Mouse (Mus musculus): ENCODE measurements around the gene Pagr1b. TPM values are rescaled to one million over a fixed set of nuclear protein-coding genes. Genes with fewer than 3 reads are reported as not detected.

The Pagr1b gene
- polyA plus RNA-seq, 1 experiment from 2014 or later: not detected

GRCm38 (mm10) chr7:126986319-126986718, 30.0 kb downstream of the Pagr1b start:
- WGBS (ENCODE audit: insufficient replicate concordance): 47% methylated on average over 9 of the region's 9 CpGs
- Histone ChIP-seq H3K36me3 (replicated peaks) (no peaks in the 10 kb centered on the region), H3K9me3 (replicated peaks) (no peaks in the 10 kb centered on the region), H3K4me2 (no peak overlapping the region), H3K9ac (no peak overlapping the region), H3K27ac (replicated peaks) (no peak overlapping the region), H3K4me3 (replicated peaks) (no peak overlapping the region), H3K4me1 (replicated peaks) (peaks cover 9% of the 10 kb centered on the region; the same call in 1 of the 2 replicates), H3K27me3 (no peaks in the 10 kb centered on the region)
- ATAC-seq (ENCODE audit: insufficient read depth): no peak

GRCm38 (mm10) chr7:126984667-126985444, 31.4 kb downstream of the Pagr1b start:
- no peak overlapping the region for H3K9ac ChIP-seq
- no peak overlapping the region for H3K4me3 ChIP-seq (replicated peaks)
- no peaks in the 10 kb centered on the region for H3K9me3 ChIP-seq (replicated peaks)
- WGBS (ENCODE audit: insufficient replicate concordance): 52% methylated on average over 10 of the region's 10 CpGs
- H3K4me1 ChIP-seq (replicated peaks): peaks cover 13% of the 10 kb centered on the region; the same call in 1 of the 2 replicates
- H3K27me3 ChIP-seq: no peaks in the 10 kb centered on the region
- H3K27ac ChIP-seq (replicated peaks): no peak overlapping the region
- H3K4me2 ChIP-seq: no peak overlapping the region
- no peak for ATAC-seq (ENCODE audit: insufficient read depth)
- peaks cover 8% of the 10 kb centered on the region for H3K36me3 ChIP-seq (replicated peaks)

- H3K36me3 ChIP-seq (replicated peaks): peaks cover 25% of the 10 kb centered on the region
- H3K27me3 ChIP-seq: no peaks in the 10 kb centered on the region
- no peak overlapping the region for H3K4me3 ChIP-seq (replicated peaks)
- peaks cover 28% of the 10 kb centered on the region for H3K4me1 ChIP-seq (replicated peaks)
- ATAC-seq (ENCODE audit: insufficient read depth): no peak
- no peak overlapping the region for H3K9ac ChIP-seq
- no peak overlapping the region for H3K27ac ChIP-seq (replicated peaks)
- H3K9me3 ChIP-seq (replicated peaks): no peaks in the 10 kb centered on the region
- WGBS (ENCODE audit: insufficient replicate concordance): 71% methylated on average over 7 of the region's 7 CpGs
- no peak overlapping the region for H3K4me2 ChIP-seq
Observed at GRCm38 (mm10) chr7:126983113-126983512, 33.2 kb downstream of the Pagr1b start.

- Histone ChIP-seq H3K4me2 (no peak overlapping the region), H3K27me3 (no peaks in the 10 kb centered on the region), H3K27ac (replicated peaks) (no peak overlapping the region), H3K9ac (no peak overlapping the region), H3K4me3 (replicated peaks) (no peak overlapping the region), H3K4me1 (replicated peaks) (peaks cover 39% of the 10 kb centered on the region), H3K36me3 (replicated peaks) (peaks cover 30% of the 10 kb centered on the region), H3K9me3 (replicated peaks) (no peaks in the 10 kb centered on the region)
- ATAC-seq (ENCODE audit: insufficient read depth): no peak
- WGBS (ENCODE audit: insufficient replicate concordance): 37% methylated on average over 4 of the region's 4 CpGs
Observed at GRCm38 (mm10) chr7:126982054-126982453, 34.2 kb downstream of the Pagr1b start.

- Histone ChIP-seq H3K4me1 (replicated peaks) (peaks cover 41% of the 10 kb centered on the region), H3K4me2 (no peak overlapping the region), H3K36me3 (replicated peaks) (peaks cover 30% of the 10 kb centered on the region), H3K9ac (no peak overlapping the region), H3K27ac (replicated peaks) (no peak overlapping the region), H3K27me3 (no peaks in the 10 kb centered on the region), H3K4me3 (replicated peaks) (no peak overlapping the region), H3K9me3 (replicated peaks) (no peaks in the 10 kb centered on the region)
- no peak for ATAC-seq (ENCODE audit: insufficient read depth)
- 75% methylated on average over 2 of the region's 2 CpGs for WGBS (ENCODE audit: insufficient replicate concordance)
Observed at GRCm38 (mm10) chr7:126981601-126982000, 34.7 kb downstream of the Pagr1b start.

- H3K27ac ChIP-seq (replicated peaks): no peak overlapping the region
- H3K9me3 ChIP-seq (replicated peaks): no peaks in the 10 kb centered on the region
- H3K4me3 ChIP-seq (replicated peaks): no peak overlapping the region
- H3K4me1 ChIP-seq (replicated peaks): peaks cover 50% of the 10 kb centered on the region
- ATAC-seq (ENCODE audit: insufficient read depth): no peak
- WGBS (ENCODE audit: insufficient replicate concordance): 78% methylated on average over 6 of the region's 6 CpGs
- peaks cover 30% of the 10 kb centered on the region for H3K36me3 ChIP-seq (replicated peaks)
- H3K9ac ChIP-seq: no peak overlapping the region
- no peaks in the 10 kb centered on the region for H3K27me3 ChIP-seq
- H3K4me2 ChIP-seq: no peak overlapping the region
Observed at GRCm38 (mm10) chr7:126978841-126979240, 37.4 kb downstream of the Pagr1b start.

GRCm38 (mm10) chr7:126976878-126977459, 39.3 kb downstream of the Pagr1b start:
- Histone ChIP-seq H3K27ac (replicated peaks) (peak overlapping the region; percentile 94), H3K4me3 (replicated peaks) (peak overlapping the region; percentile 92), H3K4me1 (replicated peaks) (peaks cover 47% of the 10 kb centered on the region), H3K4me2 (peak overlapping the region; percentile 74), H3K27me3 (no peaks in the 10 kb centered on the region), H3K9ac (peak overlapping the region; percentile 95), H3K9me3 (replicated peaks) (no peaks in the 10 kb centered on the region), H3K36me3 (replicated peaks) (peaks cover 30% of the 10 kb centered on the region)
- no peak for ATAC-seq (ENCODE audit: insufficient read depth)
- 23% methylated on average over 14 of the region's 14 CpGs for WGBS (ENCODE audit: insufficient replicate concordance)

- WGBS (ENCODE audit: insufficient replicate concordance): under 1% methylated on average over 55 of the region's 55 CpGs
- peak; percentile 94 for ATAC-seq (ENCODE audit: insufficient read depth)
- Histone ChIP-seq H3K4me3 (replicated peaks) (peak within 1 kb of the TSS; percentile 92), H3K36me3 (replicated peaks) (peaks cover 30% of the 10 kb centered on the region), H3K4me1 (replicated peaks) (peaks cover 40% of the 10 kb centered on the region), H3K27me3 (no peaks in the 10 kb centered on the region), H3K9me3 (replicated peaks) (no peaks in the 10 kb centered on the region), H3K9ac (peak within 1 kb of the TSS; percentile 95), H3K4me2 (peak within 1 kb of the TSS; percentile 74), H3K27ac (replicated peaks) (peak within 1 kb of the TSS; percentile 94)
Observed at GRCm38 (mm10) chr7:126975950-126976866, 40.1 kb downstream of the Pagr1b start, which contains the start of gene Cdiptos. Cdiptos (minus strand) TSS chr7:126976098.

- WGBS (ENCODE audit: insufficient replicate concordance): 4% methylated on average over 1 of the region's 1 CpGs
Observed at GRCm38 (mm10) chr7:126975893-126975949, 40.6 kb downstream of the Pagr1b start, which contains the start of gene Cdipt. Cdipt (plus strand) TSS chr7:126975914.

GRCm38 (mm10) chr7:126975493-126975892, 40.8 kb downstream of the Pagr1b start:
- peaks cover 40% of the 10 kb centered on the region for H3K4me1 ChIP-seq (replicated peaks)
- H3K27ac ChIP-seq (replicated peaks): 0 out of 2 replicates have a peak overlapping the region, but pooled peaks have one; percentile 94
- H3K36me3 ChIP-seq (replicated peaks): peaks cover 28% of the 10 kb centered on the region
- H3K27me3 ChIP-seq: no peaks in the 10 kb centered on the region
- no peak for ATAC-seq (ENCODE audit: insufficient read depth)
- peak overlapping the region; percentile 92 for H3K4me3 ChIP-seq (replicated peaks)
- H3K4me2 ChIP-seq: peak overlapping the region; percentile 74
- no peak overlapping the region for H3K9ac ChIP-seq
- no peaks in the 10 kb centered on the region for H3K9me3 ChIP-seq (replicated peaks)
- WGBS (ENCODE audit: insufficient replicate concordance): 5% methylated on average over 8 of the region's 8 CpGs

More at GRCm38 (mm10) chr7:126975893-126975949, 40.6 kb downstream of the Pagr1b start, which contains the start of gene Cdipt:
- H3K36me3 ChIP-seq (replicated peaks): peaks cover 30% of the 10 kb centered on the region
- H3K27me3 ChIP-seq: no peaks in the 10 kb centered on the region
- H3K9me3 ChIP-seq (replicated peaks): no peaks in the 10 kb centered on the region
- peak within 1 kb of the TSS; percentile 95 for H3K9ac ChIP-seq
- peak within 1 kb of the TSS; percentile 74 for H3K4me2 ChIP-seq
- H3K4me1 ChIP-seq (replicated peaks): peaks cover 40% of the 10 kb centered on the region
- H3K4me3 ChIP-seq (replicated peaks): peak within 1 kb of the TSS; percentile 92
- H3K27ac ChIP-seq (replicated peaks): peak within 1 kb of the TSS; percentile 94
- ATAC-seq (ENCODE audit: insufficient read depth): no peak

GRCm38 (mm10) chr7:126967361-126967760, 48.9 kb downstream of the Pagr1b start:
- Histone ChIP-seq H3K9ac (no peak overlapping the region), H3K4me2 (no peak overlapping the region), H3K36me3 (replicated peaks) (no peaks in the 10 kb centered on the region), H3K27ac (replicated peaks) (no peak overlapping the region), H3K27me3 (peaks cover 19% of the 10 kb centered on the region), H3K9me3 (replicated peaks) (no peaks in the 10 kb centered on the region), H3K4me1 (replicated peaks) (no peaks in the 10 kb centered on the region), H3K4me3 (replicated peaks) (no peak overlapping the region)
- 67% methylated on average over 6 of the region's 6 CpGs for WGBS (ENCODE audit: insufficient replicate concordance)
- no peak for ATAC-seq (ENCODE audit: insufficient read depth)
